Mouse (Mus musculus) cortical plate, adult 2 months (tissue): Measurements from ENCODE around the gene Grik4.
A peak's percentile ranks its signal among the peaks of the same experiment; 100 is the strongest.

ENCODE experiments used
- CTCF ChIP-seq: fragments of 200-500 bp; IDR thresholded peaks from 2 replicates; pipeline ENCODE4 v1.5.1; 2011; ENCODE audit warnings: mild to moderate bottlenecking, control low read depth, low read length; ENCODE audit not compliant: insufficient read depth; ENCODE audit errors: extremely low read depth
- POLR2A ChIP-seq: fragments of 200-500 bp; IDR thresholded peaks from 2 replicates; pipeline ENCODE4 v1.6.1; 2011; ENCODE audit warnings: mild to moderate bottlenecking, low read length, control low read depth; ENCODE audit not compliant: insufficient read depth; ENCODE audit errors: extremely low read depth

DNA sequence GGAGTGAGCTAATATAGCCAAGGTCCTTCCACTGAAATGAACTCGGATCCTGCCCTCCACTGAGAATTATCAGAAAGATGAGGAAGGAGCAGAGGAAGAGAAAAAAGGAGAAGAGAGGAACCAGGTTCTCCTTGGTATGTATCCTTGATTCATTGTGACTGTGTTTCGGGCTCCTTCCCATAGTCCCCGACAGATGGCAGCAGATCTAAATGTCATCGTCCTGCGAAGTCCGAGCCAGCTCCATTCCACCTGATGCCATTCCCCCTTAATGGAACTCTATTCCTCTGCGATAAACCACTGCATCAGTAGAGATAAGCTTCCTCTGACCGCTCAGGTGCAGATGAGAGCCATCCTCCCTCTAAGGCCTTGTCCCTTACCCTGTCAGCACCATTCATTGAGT lies 155.8 kb downstream of the Grik4 start:
- TF ChIP-seq POLR2A: no peak
- TF ChIP-seq CTCF: peak; percentile 67
